Mouse (Mus musculus) macrophage (primary cell): ENCODE results near the gene Aph1a. TPM values are rescaled to one million over a fixed set of nuclear protein-coding genes. Genes with fewer than 3 reads are reported as not detected.
"Not testable (repeated sequence)": the region's sequence is repeated elsewhere in the genome, so short reads cannot be mapped to it uniquely, and the experiment has no call there.

ENCODE experiments used
- H3K27ac ChIP-seq: fragments of 350-480 bp; formaldehyde crosslinking; 2 replicates; pipeline ENCODE4 v1.9.0; 2021
- H3K36me3 ChIP-seq: fragments of 350-480 bp; formaldehyde crosslinking; 2 replicates; pipeline ENCODE4 v1.9.0; 2021; ENCODE audit errors: inconsistent target
- H3K4me3 ChIP-seq: fragments of 350-480 bp; formaldehyde crosslinking; 2 replicates; pipeline ENCODE4 v1.9.0; 2021; ENCODE audit errors: inconsistent target
- H3K79me2 ChIP-seq: fragments of 350-480 bp; formaldehyde crosslinking; 2 replicates; pipeline ENCODE4 v1.9.0; 2021; ENCODE audit errors: inconsistent target
- WGBS: methylation state at CpG from one replicate; pipeline ENCODE4 v1.1.7; 2026; ENCODE audit warnings: inconsistent platforms; ENCODE audit not compliant: missing documents; 5-methylcytosine and 5-hydroxymethylcytosine counted together
- polyA plus RNA-seq: library from polyadenylated mRNA; stranded (reverse); fragments of 250-400 nt; gene quantifications from 3 replicates; pipeline ENCODE4 v1.2.4, GENCODE M21; 2018; ENCODE audit warnings: inconsistent platforms

Gene Aph1a
- polyA plus RNA-seq, 1 experiment from 2014 or later, result 49.5 TPM

- peak overlapping the region; percentile 92 for H3K4me3 ChIP-seq
- H3K27ac ChIP-seq, result peak overlapping the region; percentile 78
- no peaks in the 10 kb centered on the region; the same call in 1 of the 2 replicates for H3K36me3 ChIP-seq
- H3K79me2 ChIP-seq, result peaks cover 38% of the 10 kb centered on the region
- WGBS, result 7% methylated on average over 14 of the region's 16 CpGs
Measured at GRCm38 (mm10) chr3:95894317-95895160, 770 bp downstream of the Aph1a start.

GRCm38 (mm10) chr3:95895501-95895900, 1.7 kb downstream of the Aph1a start:
- H3K79me2 ChIP-seq, result peaks cover 28% of the 10 kb centered on the region
- H3K36me3 ChIP-seq, H3K27ac ChIP-seq, H3K4me3 ChIP-seq: not testable (repeated sequence)
- 94% methylated on average over 4 of the region's 7 CpGs for WGBS

- no peak overlapping the region for H3K4me3 ChIP-seq
- no peaks in the 10 kb centered on the region; the same call in 1 of the 2 replicates for H3K36me3 ChIP-seq
- H3K27ac ChIP-seq, result no peak overlapping the region
- peaks cover 10% of the 10 kb centered on the region for H3K79me2 ChIP-seq
- 77% methylated on average over 13 of the region's 13 CpGs for WGBS
Measured at GRCm38 (mm10) chr3:95899800-95900524, 6.2 kb downstream of the Aph1a start.

GRCm38 (mm10) chr3:95901616-95902372, 8.0 kb downstream of the Aph1a start:
- Histone ChIP-seq H3K36me3 (no peaks in the 10 kb centered on the region; the same call in 1 of the 2 replicates), H3K27ac (no peak overlapping the region), H3K4me3 (no peak overlapping the region), H3K79me2 (no peaks in the 10 kb centered on the region)
- WGBS, result 91% methylated on average over 9 of the region's 9 CpGs

- Histone ChIP-seq H3K27ac (no peak overlapping the region), H3K36me3 (no peaks in the 10 kb centered on the region; the same call in 1 of the 2 replicates), H3K4me3 (no peak overlapping the region), H3K79me2 (no peaks in the 10 kb centered on the region)
Measured at GRCm38 (mm10) chr3:95902373-95902625, 8.5 kb downstream of the Aph1a start.

GRCm38 (mm10) chr3:95902643-95903042, 8.9 kb downstream of the Aph1a start:
- Histone ChIP-seq H3K79me2 (no peaks in the 10 kb centered on the region), H3K27ac (no peak overlapping the region), H3K4me3 (no peak overlapping the region), H3K36me3 (no peaks in the 10 kb centered on the region)
- 88% methylated on average over 3 of the region's 6 CpGs for WGBS

GRCm38 (mm10) chr3:95903753-95904502, 10.2 kb downstream of the Aph1a start:
- Histone ChIP-seq H3K4me3 (no peak overlapping the region), H3K27ac (no peak overlapping the region)

GRCm38 (mm10) chr3:95904568-95904967, 10.8 kb downstream of the Aph1a start, which contains the start of gene Car14:
Car14 (minus strand) TSS chr3:95904691.
- H3K36me3 ChIP-seq, result no peaks in the 10 kb centered on the region
- H3K4me3 ChIP-seq, result no peak within 1 kb of the TSS
- 9% methylated on average over 15 of the region's 15 CpGs for WGBS
- no peaks in the 10 kb centered on the region for H3K79me2 ChIP-seq
- H3K27ac ChIP-seq, result no peak within 1 kb of the TSS

More at GRCm38 (mm10) chr3:95903753-95904502, 10.2 kb downstream of the Aph1a start:
- Histone ChIP-seq H3K36me3 (no peaks in the 10 kb centered on the region), H3K79me2 (no peaks in the 10 kb centered on the region)
- 49% methylated on average over 14 of the region's 15 CpGs for WGBS

GRCm38 (mm10) chr3:95905146-95905939, 11.6 kb downstream of the Aph1a start:
- H3K79me2 ChIP-seq, result no peaks in the 10 kb centered on the region
- no peaks in the 10 kb centered on the region for H3K36me3 ChIP-seq
- H3K4me3 ChIP-seq, result no peak overlapping the region
- 5% methylated on average over 18 of the region's 18 CpGs for WGBS
- no peak overlapping the region for H3K27ac ChIP-seq

- WGBS, result 6% methylated on average over 10 of the region's 12 CpGs
- H3K4me3 ChIP-seq, result peak overlapping the region; percentile 13; the same call in 1 of the 2 replicates
Measured at GRCm38 (mm10) chr3:95905940-95906492, 12.2 kb downstream of the Aph1a start.

GRCm38 (mm10) chr3:95906860-95907259, 13.1 kb downstream of the Aph1a start:
- WGBS, result under 1% methylated on average over 12 of the region's 12 CpGs
- no peak overlapping the region for H3K27ac ChIP-seq
- H3K4me3 ChIP-seq, result peak overlapping the region; percentile 13; the same call in 1 of the 2 replicates
- H3K79me2 ChIP-seq, result no peaks in the 10 kb centered on the region
- H3K36me3 ChIP-seq, result no peaks in the 10 kb centered on the region

More at GRCm38 (mm10) chr3:95905940-95906492, 12.2 kb downstream of the Aph1a start:
- H3K27ac ChIP-seq, result no peak overlapping the region
- H3K36me3 ChIP-seq, result no peaks in the 10 kb centered on the region
- H3K79me2 ChIP-seq, result no peaks in the 10 kb centered on the region

- no peak overlapping the region for H3K4me3 ChIP-seq
Measured at GRCm38 (mm10) chr3:95907613-95908012, 13.8 kb downstream of the Aph1a start.

GRCm38 (mm10) chr3:95914706-95915105, 20.9 kb downstream of the Aph1a start:
- no peaks in the 10 kb centered on the region for H3K79me2 ChIP-seq
- WGBS, result 100% methylated on average over 3 of the region's 4 CpGs

More at GRCm38 (mm10) chr3:95907613-95908012, 13.8 kb downstream of the Aph1a start:
- Histone ChIP-seq H3K36me3 (no peaks in the 10 kb centered on the region), H3K79me2 (no peaks in the 10 kb centered on the region), H3K27ac (no peak overlapping the region)
- WGBS, result 60% methylated on average over 4 of the region's 4 CpGs

More at GRCm38 (mm10) chr3:95914706-95915105, 20.9 kb downstream of the Aph1a start:
- Histone ChIP-seq H3K4me3 (no peak overlapping the region), H3K36me3 (no peaks in the 10 kb centered on the region), H3K27ac (no peak overlapping the region)
